Mouse (Mus musculus): Measurements from ENCODE around the gene Trpc7. TPM values are rescaled to one million over a fixed set of nuclear protein-coding genes. Genes with fewer than 3 reads are reported as not detected.

The Trpc7 gene
- polyA plus RNA-seq, 1 experiment from 2014 or later: 0.29 TPM

DNA sequence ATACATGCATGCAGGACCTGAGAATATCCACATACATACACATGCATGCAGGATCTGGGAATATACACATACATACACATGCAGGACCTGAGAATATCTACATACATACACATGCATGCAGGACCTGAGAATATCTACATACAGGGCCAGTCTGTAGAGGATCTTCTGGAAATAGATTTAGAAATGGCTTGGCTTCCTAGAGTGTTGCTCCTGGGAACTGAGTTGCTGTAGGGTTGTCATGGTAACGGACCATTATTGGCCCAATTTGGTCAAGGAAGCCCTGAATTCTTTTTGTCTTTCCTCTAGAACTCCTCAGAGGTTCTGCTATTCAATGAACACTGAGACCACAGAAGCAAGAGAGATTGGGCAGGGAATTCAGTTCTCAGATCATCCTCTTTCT lies 113.2 kb downstream of the Trpc7 start:
- Histone ChIP-seq H3K36me3 (no peaks in the 10 kb centered on the region), H3K4me2 (no peak overlapping the region), H3K27ac (no peak overlapping the region), H3K4me1 (no peaks in the 10 kb centered on the region), H3K27me3 (no peaks in the 10 kb centered on the region), H3K9me3 (replicated peaks) (peaks cover 3% of the 10 kb centered on the region; the same call in 1 of the 2 replicates), H3K4me3 (replicated peaks) (no peak overlapping the region), H3K9ac (no peak overlapping the region)
- WGBS: 84% methylated on average over 1 of the region's 1 CpGs
- ATAC-seq (replicated peaks; ENCODE audit: low FRiP score): no peak

DNA sequence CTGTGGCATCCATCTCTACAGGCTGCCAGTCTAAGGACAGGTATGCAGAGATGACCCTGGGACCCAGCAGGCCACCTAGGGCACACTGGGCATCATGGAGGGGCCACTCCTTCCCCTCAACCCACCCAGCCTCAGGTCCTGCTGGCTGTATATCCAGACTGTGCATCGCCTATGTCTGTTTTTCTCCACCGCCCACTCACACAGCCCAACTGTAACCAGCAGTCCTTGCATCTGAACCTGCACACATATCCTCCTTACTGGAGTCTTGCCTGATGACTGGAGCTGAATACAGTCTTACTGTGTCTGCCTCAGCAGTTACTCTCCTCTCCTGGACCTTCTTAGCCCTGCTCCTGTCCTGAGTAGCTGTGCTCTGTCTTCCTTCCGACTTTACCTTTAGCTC lies 114.1 kb downstream of the Trpc7 start:
- Histone ChIP-seq H3K4me1 (no peaks in the 10 kb centered on the region), H3K9me3 (replicated peaks) (peaks cover 3% of the 10 kb centered on the region; the same call in 1 of the 2 replicates), H3K27ac (no peak overlapping the region), H3K27me3 (no peaks in the 10 kb centered on the region), H3K9ac (no peak overlapping the region), H3K4me2 (no peak overlapping the region), H3K36me3 (no peaks in the 10 kb centered on the region), H3K4me3 (replicated peaks) (no peak overlapping the region)
- no peak for ATAC-seq (replicated peaks; ENCODE audit: low FRiP score)
- 74% methylated on average over 3 of the region's 3 CpGs for WGBS

DNA sequence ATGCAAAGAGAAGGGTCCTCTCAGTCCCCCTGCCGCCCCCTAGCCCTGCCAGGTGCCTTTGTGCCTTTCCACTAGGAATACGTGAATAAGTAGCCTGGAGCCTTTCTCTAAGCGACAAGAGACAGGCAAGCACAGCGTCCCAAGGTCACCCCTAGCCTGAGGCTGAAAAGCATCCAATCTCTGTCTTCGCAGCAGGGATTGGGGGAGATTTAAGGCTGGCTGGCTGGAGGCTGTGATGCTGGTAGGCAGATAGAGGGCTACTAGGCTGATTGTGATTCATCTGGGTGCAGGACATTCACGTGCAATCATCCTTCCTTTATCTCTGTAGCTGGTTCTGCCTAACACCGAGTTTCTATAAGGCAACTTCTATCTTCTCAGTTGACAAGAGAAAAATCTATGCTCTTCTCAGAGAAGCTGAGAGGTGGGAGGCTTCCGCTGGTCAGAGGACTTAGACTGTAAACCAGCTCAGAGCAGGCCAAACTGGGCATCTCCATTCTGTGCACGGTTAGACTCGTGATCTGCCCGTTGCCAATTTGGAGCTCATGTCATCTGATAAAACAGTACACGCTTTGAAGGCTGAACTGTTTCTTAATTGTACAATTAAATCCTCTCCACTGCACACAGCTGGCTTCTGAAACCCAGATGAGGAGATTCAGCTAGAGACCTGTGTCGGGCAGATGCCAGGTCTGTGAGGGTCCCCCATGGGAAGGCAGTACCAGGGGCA lies 114.9 kb downstream of the Trpc7 start:
- H3K9ac ChIP-seq: no peak overlapping the region
- no peak overlapping the region for H3K4me3 ChIP-seq (replicated peaks)
- WGBS: 66% methylated on average over 13 of the region's 13 CpGs
- H3K27ac ChIP-seq: no peak overlapping the region
- no peaks in the 10 kb centered on the region for H3K36me3 ChIP-seq
- no peak overlapping the region for H3K4me2 ChIP-seq
- H3K9me3 ChIP-seq (replicated peaks): peaks cover 3% of the 10 kb centered on the region; the same call in 1 of the 2 replicates
- no peaks in the 10 kb centered on the region for H3K27me3 ChIP-seq
- H3K4me1 ChIP-seq: no peaks in the 10 kb centered on the region
- ATAC-seq (replicated peaks; ENCODE audit: low FRiP score): no peak

DNA sequence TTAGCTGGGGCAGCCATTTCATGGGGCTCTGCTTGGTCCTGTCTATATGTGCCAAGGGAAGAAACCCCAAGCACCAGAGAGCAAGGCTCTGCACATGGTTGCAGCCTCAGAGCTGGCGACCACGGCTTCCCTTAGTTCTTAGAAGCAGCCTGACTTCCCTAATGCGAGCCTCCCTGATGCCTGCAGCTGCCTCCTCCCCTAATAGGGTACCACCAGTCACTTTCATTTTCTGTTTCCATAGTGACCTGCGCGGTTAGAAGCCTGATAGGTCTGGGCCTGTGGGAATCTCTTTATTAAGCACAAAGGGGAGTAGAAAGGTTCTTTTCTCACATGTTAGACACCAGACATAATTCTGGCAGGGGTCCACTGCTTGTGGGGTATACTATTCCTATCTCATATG lies 121.5 kb downstream of the Trpc7 start:
- H3K27ac ChIP-seq: no peak overlapping the region
- no peak overlapping the region for H3K4me3 ChIP-seq (replicated peaks)
- 50% methylated on average over 5 of the region's 5 CpGs for WGBS
- H3K27me3 ChIP-seq: no peaks in the 10 kb centered on the region
- H3K9ac ChIP-seq: no peak overlapping the region
- H3K4me1 ChIP-seq: peaks cover 13% of the 10 kb centered on the region
- ATAC-seq (replicated peaks; ENCODE audit: low FRiP score): no peak
- no peaks in the 10 kb centered on the region for H3K36me3 ChIP-seq
- no peak overlapping the region for H3K4me2 ChIP-seq
- H3K9me3 ChIP-seq (replicated peaks): no peaks in the 10 kb centered on the region

DNA sequence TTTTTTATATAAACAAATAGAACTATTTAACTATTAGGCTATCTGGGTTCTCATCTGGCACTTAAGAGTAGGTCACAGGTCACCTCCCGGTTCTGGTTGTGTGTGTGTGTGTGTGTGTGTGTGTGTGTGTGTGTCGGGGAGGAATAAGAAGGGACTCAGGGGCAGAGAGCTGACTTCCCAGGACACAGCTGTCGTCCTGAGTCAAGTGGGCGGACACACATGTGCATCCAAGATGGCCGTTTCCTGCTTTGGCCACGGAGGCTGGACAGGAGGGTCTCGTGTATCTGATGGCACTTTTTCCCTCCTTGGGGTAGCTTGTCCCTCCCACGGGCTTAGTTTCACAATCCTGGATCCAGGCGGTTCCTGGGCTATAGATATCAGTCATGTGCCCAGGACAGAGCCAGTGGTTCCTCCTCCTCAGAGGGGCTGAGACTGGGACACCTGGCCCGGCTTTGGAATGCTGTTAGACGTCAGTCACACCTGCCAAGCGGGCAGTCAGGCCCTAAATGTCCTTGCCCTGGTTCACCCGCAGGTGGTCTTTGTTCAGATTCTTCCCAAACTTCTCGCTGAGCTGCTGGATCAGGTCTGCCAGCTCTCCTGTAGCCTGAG lies 122.4 kb downstream of the Trpc7 start:
- no peak overlapping the region for H3K9ac ChIP-seq
- H3K27ac ChIP-seq: no peak overlapping the region
- H3K9me3 ChIP-seq (replicated peaks): no peaks in the 10 kb centered on the region
- no peak overlapping the region for H3K4me2 ChIP-seq
- H3K4me3 ChIP-seq (replicated peaks): no peak overlapping the region
- WGBS: 31% methylated on average over 14 of the region's 14 CpGs
- H3K27me3 ChIP-seq: no peaks in the 10 kb centered on the region
- peaks cover 13% of the 10 kb centered on the region for H3K4me1 ChIP-seq
- peak; percentile 69 for ATAC-seq (replicated peaks; ENCODE audit: low FRiP score)
- no peaks in the 10 kb centered on the region for H3K36me3 ChIP-seq

DNA sequence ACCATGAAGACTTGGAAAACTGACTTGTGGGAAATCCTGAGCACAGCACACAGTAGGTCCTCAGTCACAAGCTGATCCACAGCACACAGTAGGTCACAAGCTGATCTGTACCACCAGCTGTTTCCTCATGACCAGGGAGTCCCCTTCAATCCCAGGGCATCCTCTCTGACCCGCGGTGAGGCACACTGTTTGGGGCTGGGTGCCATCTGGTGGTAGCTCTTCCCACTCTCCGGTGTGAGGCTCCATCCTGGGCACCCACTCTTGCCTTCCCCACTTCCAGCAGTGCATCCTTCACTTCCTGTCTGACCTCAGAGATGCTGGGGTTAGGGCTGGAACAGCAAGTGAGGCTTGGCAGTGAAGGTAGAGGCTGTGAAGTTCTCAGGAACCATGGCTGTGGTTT lies 123.2 kb downstream of the Trpc7 start:
- Histone ChIP-seq H3K4me2 (no peak overlapping the region), H3K9me3 (replicated peaks) (no peaks in the 10 kb centered on the region), H3K4me3 (replicated peaks) (no peak overlapping the region), H3K27me3 (no peaks in the 10 kb centered on the region), H3K27ac (no peak overlapping the region), H3K9ac (no peak overlapping the region), H3K36me3 (no peaks in the 10 kb centered on the region), H3K4me1 (peaks cover 13% of the 10 kb centered on the region)
- ATAC-seq (replicated peaks; ENCODE audit: low FRiP score): no peak
- WGBS: 48% methylated on average over 3 of the region's 3 CpGs

DNA sequence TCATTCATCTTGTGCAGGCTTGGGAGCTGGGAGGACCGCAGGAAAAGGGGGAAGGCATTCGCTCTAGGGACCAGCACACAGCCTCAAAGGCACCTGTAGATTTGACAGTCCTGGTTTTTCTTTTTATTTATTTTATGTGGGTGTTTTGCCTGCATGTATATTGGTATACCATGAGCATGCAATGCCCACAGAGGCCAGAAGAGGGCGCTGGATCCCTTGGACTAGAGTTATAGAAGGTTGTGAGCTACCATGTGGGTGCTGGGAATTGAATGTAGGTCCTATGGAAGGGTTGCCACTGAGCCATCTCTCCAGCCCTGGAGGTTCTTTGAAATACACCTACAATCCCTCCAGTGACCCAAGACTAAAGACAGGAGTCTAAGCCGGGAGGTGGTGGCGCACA lies 125.0 kb downstream of the Trpc7 start:
- Histone ChIP-seq H3K4me2 (no peak overlapping the region), H3K9ac (no peak overlapping the region), H3K9me3 (replicated peaks) (no peaks in the 10 kb centered on the region), H3K4me1 (peaks cover 18% of the 10 kb centered on the region), H3K27ac (no peak overlapping the region), H3K36me3 (no peaks in the 10 kb centered on the region), H3K27me3 (no peaks in the 10 kb centered on the region), H3K4me3 (replicated peaks) (no peak overlapping the region)
- ATAC-seq (replicated peaks; ENCODE audit: low FRiP score): no peak
- WGBS: 74% methylated on average over 5 of the region's 5 CpGs

DNA sequence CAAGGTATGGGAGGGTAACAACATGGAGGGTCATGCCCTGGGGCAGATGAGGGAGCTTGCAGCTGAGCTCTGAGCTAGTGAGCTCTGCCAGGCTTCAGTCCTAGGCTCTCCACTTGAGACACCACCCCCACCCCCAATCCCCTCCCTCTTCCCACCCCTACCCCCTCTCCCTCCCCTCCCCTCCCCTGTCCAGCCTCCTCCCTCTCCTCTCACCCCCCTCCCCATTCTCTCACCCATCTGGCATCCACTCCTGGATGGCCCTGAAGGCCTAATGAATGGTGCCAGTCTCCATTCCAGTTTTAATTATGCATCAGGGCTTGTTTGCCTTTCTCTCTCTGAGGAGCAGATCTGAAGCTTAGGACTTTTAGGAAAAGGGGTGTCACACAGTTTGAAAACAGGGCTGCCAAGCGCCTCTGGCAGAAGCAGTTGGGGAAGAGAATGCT lies 125.6 kb downstream of the Trpc7 start:
- Histone ChIP-seq H3K27me3 (no peaks in the 10 kb centered on the region), H3K36me3 (no peaks in the 10 kb centered on the region), H3K4me3 (replicated peaks) (no peak overlapping the region), H3K9me3 (replicated peaks) (no peaks in the 10 kb centered on the region), H3K27ac (no peak overlapping the region), H3K9ac (no peak overlapping the region), H3K4me2 (no peak overlapping the region), H3K4me1 (peaks cover 25% of the 10 kb centered on the region)
- 76% methylated on average over 1 of the region's 1 CpGs for WGBS
- ATAC-seq (replicated peaks; ENCODE audit: low FRiP score): no peak

DNA sequence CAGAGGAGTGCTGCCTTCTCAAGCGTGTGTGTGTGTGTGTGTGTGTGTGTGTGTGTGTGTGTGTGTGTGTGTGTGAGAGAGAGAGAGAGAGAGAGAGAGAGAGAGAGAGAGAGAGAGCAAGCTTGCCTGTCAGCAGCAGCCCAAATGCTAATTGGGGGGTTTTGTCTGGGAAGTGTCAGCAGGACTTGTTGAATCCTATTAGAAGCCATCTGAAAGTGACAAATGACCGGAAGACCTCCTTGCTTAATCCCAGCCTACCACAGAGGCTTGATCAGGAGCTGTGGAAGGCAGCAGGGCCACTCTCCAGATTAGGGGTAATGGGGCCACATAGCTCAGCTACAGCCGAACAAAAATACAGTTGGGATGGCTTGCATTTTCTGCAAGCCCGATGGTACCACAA lies 126.4 kb downstream of the Trpc7 start:
- Histone ChIP-seq H3K27me3 (no peaks in the 10 kb centered on the region), H3K36me3 (no peaks in the 10 kb centered on the region), H3K4me1 (peaks cover 31% of the 10 kb centered on the region), H3K4me2 (no peak overlapping the region), H3K4me3 (replicated peaks) (no peak overlapping the region), H3K9me3 (replicated peaks) (no peaks in the 10 kb centered on the region), H3K27ac (no peak overlapping the region), H3K9ac (no peak overlapping the region)
- 33% methylated on average over 4 of the region's 4 CpGs for WGBS
- no peak for ATAC-seq (replicated peaks; ENCODE audit: low FRiP score)

DNA sequence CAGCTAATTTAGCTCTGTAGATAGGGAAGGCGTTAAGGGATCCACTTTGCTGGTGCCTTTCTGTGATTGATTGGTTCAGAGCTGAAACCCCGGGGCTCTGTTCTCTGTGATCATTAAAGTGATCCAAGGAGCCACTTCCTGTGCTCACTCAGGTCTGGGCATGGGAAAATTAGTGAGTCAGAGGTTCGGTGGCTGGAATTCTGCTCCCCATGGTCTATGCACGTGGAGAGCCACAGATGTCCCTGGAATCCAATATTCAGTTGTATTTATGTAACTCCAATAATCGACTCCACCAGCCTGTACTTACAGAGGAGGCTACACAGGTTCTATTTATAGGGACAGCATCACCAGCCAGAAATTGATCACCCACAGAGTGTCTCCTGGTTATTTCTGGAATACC lies 129.6 kb downstream of the Trpc7 start:
- no peak overlapping the region for H3K4me3 ChIP-seq (replicated peaks)
- ATAC-seq (replicated peaks; ENCODE audit: low FRiP score): no peak
- H3K4me1 ChIP-seq: peaks cover 28% of the 10 kb centered on the region
- H3K36me3 ChIP-seq: no peaks in the 10 kb centered on the region
- H3K9me3 ChIP-seq (replicated peaks): no peaks in the 10 kb centered on the region
- H3K4me2 ChIP-seq: no peak overlapping the region
- H3K27me3 ChIP-seq: peaks cover 8% of the 10 kb centered on the region; the same call in 1 of the 2 replicates
- WGBS: 27% methylated on average over 5 of the region's 5 CpGs
- peak overlapping the region; percentile 9; the same call in 1 of the 2 replicates for H3K27ac ChIP-seq
- no peak overlapping the region for H3K9ac ChIP-seq

DNA sequence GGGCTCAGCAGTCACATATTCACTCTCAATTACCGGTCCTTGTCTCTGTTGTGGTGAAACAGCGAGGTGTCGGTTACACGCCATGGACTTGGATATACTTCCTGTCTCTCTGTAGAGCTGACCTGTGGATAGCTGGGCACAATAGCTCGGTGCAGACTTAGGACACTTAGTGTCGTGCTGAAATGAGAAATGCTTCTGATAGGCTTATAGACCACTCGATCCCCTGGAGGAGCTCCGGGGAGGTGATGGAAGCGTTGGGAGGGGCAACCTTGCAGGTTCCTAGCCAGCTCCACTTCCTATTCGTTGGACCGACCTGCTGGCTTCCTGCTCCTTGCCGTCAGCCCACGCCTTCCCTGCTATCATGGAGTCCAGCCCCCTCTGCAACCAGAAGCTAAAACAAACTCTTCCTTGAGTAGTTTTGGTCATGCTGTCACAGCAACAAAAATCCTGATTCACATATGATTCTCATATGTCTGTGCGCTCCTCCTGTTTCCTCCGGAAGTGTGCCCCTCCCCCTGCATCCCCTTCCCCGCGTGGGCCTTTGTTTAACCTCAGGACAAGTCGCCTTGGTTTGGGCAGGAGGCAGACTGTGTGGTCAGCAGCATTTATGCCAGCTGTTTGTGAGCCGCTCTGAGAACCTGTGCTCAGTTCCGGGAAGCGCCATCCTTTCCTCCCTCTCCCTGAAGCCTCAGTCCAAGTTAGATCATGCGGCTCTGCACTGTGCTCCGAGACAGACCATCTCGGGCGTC lies 130.3 kb downstream of the Trpc7 start:
- Histone ChIP-seq H3K9ac (no peak overlapping the region), H3K36me3 (no peaks in the 10 kb centered on the region), H3K27me3 (peaks cover 8% of the 10 kb centered on the region; the same call in 1 of the 2 replicates), H3K27ac (peak overlapping the region; percentile 9; the same call in 1 of the 2 replicates), H3K4me3 (replicated peaks) (peak overlapping the region; percentile 18), H3K4me2 (peak overlapping the region; percentile 51), H3K4me1 (peaks cover 28% of the 10 kb centered on the region), H3K9me3 (replicated peaks) (no peaks in the 10 kb centered on the region)
- ATAC-seq (replicated peaks; ENCODE audit: low FRiP score): 0 out of 2 replicates have a peak, but pooled peaks have one; percentile 17
- 31% methylated on average over 25 of the region's 25 CpGs for WGBS
